Mouse (Mus musculus): Measurements from ENCODE around the gene Map2k1. TPM values are rescaled to one million over a fixed set of nuclear protein-coding genes. Genes with fewer than 3 reads are reported as not detected.
"Not testable (repeated sequence)": the region's sequence is repeated elsewhere in the genome, so short reads cannot be mapped to it uniquely, and the experiment has no call there.

Gene Map2k1
- polyA plus RNA-seq, 1 experiment from 2014 or later: 82.1 TPM

DNA sequence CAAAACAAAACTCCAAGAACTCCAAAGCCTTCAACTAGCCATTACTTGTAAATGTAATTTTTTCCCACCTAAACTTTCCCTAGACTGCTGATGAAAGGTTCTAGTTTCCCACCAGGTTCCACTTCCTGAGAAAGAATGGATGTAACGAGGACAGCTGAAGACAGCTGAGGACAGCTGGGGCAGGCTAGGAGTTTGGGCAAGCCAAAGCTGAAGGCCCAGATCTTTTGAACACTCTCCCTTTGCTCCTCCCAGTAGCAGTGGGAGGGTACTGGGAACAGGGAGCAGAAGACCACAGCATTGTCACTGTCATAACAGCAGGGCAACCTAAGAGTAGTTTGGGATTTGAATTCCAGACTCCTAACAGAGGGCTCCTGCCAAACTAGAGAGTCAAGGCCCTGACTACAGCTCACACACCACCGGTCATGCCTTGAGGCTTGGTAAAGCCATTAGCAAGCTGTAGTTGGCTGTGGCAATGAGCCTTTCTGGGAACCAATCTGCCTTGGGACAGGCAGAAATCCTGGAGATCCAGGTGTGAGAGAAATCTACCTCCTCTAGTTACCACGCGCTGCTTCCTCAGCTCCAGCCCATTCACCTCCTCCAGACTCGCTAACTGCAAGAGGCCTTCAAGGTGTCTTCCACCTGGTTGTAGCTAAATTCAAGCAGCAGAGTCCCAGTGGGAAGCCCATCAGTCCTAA, 55.2 kb downstream of the Map2k1 start:
- H3K27me3 ChIP-seq (replicated peaks; ENCODE audit: control insufficient read depth, insufficient read depth, low read length): no peaks in the 10 kb centered on the region
- H3K4me1 ChIP-seq (replicated peaks; ENCODE audit: control insufficient read depth, insufficient read depth, low read length): peaks cover 4% of the 10 kb centered on the region; the same call in 1 of the 2 replicates
- H3K4me3 ChIP-seq (ENCODE audit: low read depth, low read length): no peak overlapping the region
- TF ChIP-seq CTCF (IDR thresholded peaks at IDR 0.05; ENCODE audit: low read depth): no peak
- no peak overlapping the region for H3K9ac ChIP-seq (ENCODE audit: low read depth, low read length)
- no peak for ATAC-seq
- no peak overlapping the region for H3K4me2 ChIP-seq (replicated peaks; ENCODE audit: low read depth)
- 81% methylated on average over 5 of the region's 5 CpGs for WGBS
- peaks cover 22% of the 10 kb centered on the region for H3K36me3 ChIP-seq (ENCODE audit: control insufficient read depth, insufficient read depth)
- H3K27ac ChIP-seq (ENCODE audit: low read depth, low read length): peak overlapping the region; percentile 75
- no peaks in the 10 kb centered on the region for H3K9me3 ChIP-seq (ENCODE audit: control insufficient read depth)

DNA sequence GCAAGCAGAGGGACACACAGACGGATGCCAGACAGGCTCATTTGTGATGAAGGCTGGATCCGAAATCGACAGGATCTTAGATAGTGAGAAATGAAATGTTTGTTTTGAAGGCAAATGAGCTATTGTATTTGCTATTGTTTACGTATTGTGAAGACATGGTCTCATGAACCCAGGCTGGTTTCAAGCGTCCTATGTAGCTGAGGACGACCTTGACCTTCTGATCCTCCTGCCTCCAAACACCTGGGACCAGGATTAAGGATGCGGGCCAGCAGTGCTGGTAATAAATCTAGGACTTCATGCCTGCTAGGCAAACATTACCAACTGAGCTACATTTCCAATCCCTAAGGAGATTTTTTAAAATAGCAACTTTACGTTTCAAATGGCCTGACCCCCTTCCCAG, 55.9 kb downstream of the Map2k1 start:
- peaks cover 4% of the 10 kb centered on the region; the same call in 1 of the 2 replicates for H3K4me1 ChIP-seq (replicated peaks; ENCODE audit: control insufficient read depth, insufficient read depth, low read length)
- no peak overlapping the region for H3K9ac ChIP-seq (ENCODE audit: low read depth, low read length)
- no peak for TF ChIP-seq CTCF (IDR thresholded peaks at IDR 0.05; ENCODE audit: low read depth)
- H3K27ac ChIP-seq (ENCODE audit: low read depth, low read length): no peak overlapping the region
- no peaks in the 10 kb centered on the region for H3K27me3 ChIP-seq (replicated peaks; ENCODE audit: control insufficient read depth, insufficient read depth, low read length)
- H3K36me3 ChIP-seq (ENCODE audit: control insufficient read depth, insufficient read depth): peaks cover 26% of the 10 kb centered on the region
- no peak overlapping the region for H3K4me2 ChIP-seq (replicated peaks; ENCODE audit: low read depth)
- no peak for ATAC-seq
- WGBS: 79% methylated on average over 8 of the region's 8 CpGs
- no peaks in the 10 kb centered on the region for H3K9me3 ChIP-seq (ENCODE audit: control insufficient read depth)
- no peak overlapping the region for H3K4me3 ChIP-seq (ENCODE audit: low read depth, low read length)

DNA sequence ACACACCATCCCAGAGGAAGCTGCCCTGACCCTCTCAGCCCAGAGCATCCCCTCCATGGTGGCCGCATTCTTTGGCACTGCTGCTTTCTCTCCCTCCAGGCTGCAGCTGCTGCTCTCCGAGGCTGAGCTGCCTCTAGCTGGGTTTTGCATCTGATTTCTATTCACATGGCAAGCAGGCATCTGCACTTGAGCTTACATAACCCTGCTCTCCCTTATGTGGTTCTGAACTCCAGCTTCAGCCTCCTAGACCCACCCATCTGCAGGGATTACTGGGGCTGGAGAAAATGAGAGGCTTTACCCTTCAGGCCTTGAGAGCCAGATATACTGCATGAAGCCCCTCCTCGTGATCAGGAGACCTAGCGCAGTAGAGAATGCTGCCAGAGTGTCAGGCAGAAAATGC, 57.9 kb downstream of the Map2k1 start:
- no peak overlapping the region for H3K27ac ChIP-seq (ENCODE audit: low read depth, low read length)
- ATAC-seq: no peak
- H3K9ac ChIP-seq (ENCODE audit: low read depth, low read length): no peak overlapping the region
- no peak overlapping the region for H3K4me3 ChIP-seq (ENCODE audit: low read depth, low read length)
- no peaks in the 10 kb centered on the region for H3K9me3 ChIP-seq (ENCODE audit: control insufficient read depth)
- peaks cover 41% of the 10 kb centered on the region for H3K36me3 ChIP-seq (ENCODE audit: control insufficient read depth, insufficient read depth)
- TF ChIP-seq CTCF (IDR thresholded peaks at IDR 0.05; ENCODE audit: low read depth): no peak
- 70% methylated on average over 4 of the region's 4 CpGs for WGBS
- H3K27me3 ChIP-seq (replicated peaks; ENCODE audit: control insufficient read depth, insufficient read depth, low read length): no peaks in the 10 kb centered on the region
- no peak overlapping the region for H3K4me2 ChIP-seq (replicated peaks; ENCODE audit: low read depth)
- H3K4me1 ChIP-seq (replicated peaks; ENCODE audit: control insufficient read depth, insufficient read depth, low read length): peaks cover 4% of the 10 kb centered on the region; the same call in 1 of the 2 replicates

DNA sequence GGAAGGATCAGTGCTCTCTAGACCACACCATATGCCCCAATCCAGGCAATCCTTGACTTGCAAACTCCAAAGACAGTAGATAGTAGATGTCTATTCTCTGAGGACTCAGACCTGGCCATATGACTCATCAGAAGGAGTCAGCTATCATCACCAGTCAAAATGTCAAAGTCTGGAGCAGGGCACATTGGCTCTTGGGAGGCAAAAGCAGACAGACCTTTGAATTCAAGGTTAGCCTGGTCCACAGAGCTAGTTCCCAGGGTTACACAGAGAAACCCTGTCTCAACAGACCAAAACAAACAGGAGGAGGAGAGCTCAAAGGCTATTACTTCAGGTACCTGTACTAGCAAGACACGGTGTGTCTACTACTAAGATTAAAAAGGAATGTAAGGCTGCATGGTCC, 59.6 kb downstream of the Map2k1 start:
- no peak overlapping the region for H3K4me2 ChIP-seq (replicated peaks; ENCODE audit: low read depth)
- no peak for TF ChIP-seq CTCF (IDR thresholded peaks at IDR 0.05; ENCODE audit: low read depth)
- no peaks in the 10 kb centered on the region for H3K27me3 ChIP-seq (replicated peaks; ENCODE audit: control insufficient read depth, insufficient read depth, low read length)
- no peak overlapping the region for H3K9ac ChIP-seq (ENCODE audit: low read depth, low read length)
- H3K9me3 ChIP-seq (ENCODE audit: control insufficient read depth): no peaks in the 10 kb centered on the region
- H3K4me1 ChIP-seq (replicated peaks; ENCODE audit: control insufficient read depth, insufficient read depth, low read length): 0 out of 2 replicates have a peak, but pooled peaks cover 4% of the 10 kb centered on the region
- 76% methylated on average over 1 of the region's 1 CpGs for WGBS
- H3K27ac ChIP-seq (ENCODE audit: low read depth, low read length): no peak overlapping the region
- ATAC-seq: no peak
- H3K4me3 ChIP-seq (ENCODE audit: low read depth, low read length): no peak overlapping the region
- peaks cover 55% of the 10 kb centered on the region for H3K36me3 ChIP-seq (ENCODE audit: control insufficient read depth, insufficient read depth)

DNA sequence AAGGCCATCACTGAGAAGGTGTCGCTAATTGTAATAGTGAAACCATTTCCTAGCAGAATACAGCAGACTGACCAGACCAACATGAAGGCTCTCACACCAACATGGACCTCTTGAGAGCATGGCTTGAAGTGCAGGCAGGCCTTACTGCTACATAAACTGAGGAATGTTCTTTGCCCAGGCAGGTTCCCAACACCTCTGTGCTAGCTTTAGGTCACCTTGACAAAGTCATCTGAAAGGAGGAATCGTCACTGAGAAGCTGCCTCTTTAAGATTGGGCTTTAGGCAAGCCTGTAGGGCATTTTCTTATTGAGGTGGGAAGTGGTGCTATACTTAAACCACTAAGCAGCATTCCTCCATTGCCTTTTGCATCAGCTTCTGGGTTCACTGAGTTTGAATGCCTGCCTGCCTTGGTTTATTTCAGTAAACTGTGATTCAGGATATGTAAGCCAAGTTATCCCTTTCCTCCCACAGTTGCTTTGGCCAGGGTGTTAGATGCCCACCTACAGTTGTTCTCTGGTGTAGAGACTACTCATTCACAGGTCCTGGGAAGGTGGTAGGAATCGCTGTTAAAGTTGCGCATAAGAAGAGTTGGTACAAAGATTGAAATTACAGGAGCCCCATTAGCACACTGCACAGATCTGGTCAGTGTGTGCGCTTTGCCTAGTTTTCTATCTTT, 69.1 kb downstream of the Map2k1 start:
- no peak for TF ChIP-seq CTCF (IDR thresholded peaks at IDR 0.05; ENCODE audit: low read depth)
- H3K4me2 ChIP-seq (replicated peaks; ENCODE audit: low read depth): no peak overlapping the region
- 0 out of 2 replicates have a peak, but pooled peaks cover 4% of the 10 kb centered on the region for H3K4me1 ChIP-seq (replicated peaks; ENCODE audit: control insufficient read depth, insufficient read depth, low read length)
- H3K9me3 ChIP-seq (ENCODE audit: control insufficient read depth): no peaks in the 10 kb centered on the region
- H3K36me3 ChIP-seq (ENCODE audit: control insufficient read depth, insufficient read depth): peaks cover 59% of the 10 kb centered on the region
- no peak overlapping the region for H3K9ac ChIP-seq (ENCODE audit: low read depth, low read length)
- no peak overlapping the region for H3K27ac ChIP-seq (ENCODE audit: low read depth, low read length)
- no peaks in the 10 kb centered on the region for H3K27me3 ChIP-seq (replicated peaks; ENCODE audit: control insufficient read depth, insufficient read depth, low read length)
- H3K4me3 ChIP-seq (ENCODE audit: low read depth, low read length): no peak overlapping the region
- 90% methylated on average over 5 of the region's 5 CpGs for WGBS
- no peak for ATAC-seq

DNA sequence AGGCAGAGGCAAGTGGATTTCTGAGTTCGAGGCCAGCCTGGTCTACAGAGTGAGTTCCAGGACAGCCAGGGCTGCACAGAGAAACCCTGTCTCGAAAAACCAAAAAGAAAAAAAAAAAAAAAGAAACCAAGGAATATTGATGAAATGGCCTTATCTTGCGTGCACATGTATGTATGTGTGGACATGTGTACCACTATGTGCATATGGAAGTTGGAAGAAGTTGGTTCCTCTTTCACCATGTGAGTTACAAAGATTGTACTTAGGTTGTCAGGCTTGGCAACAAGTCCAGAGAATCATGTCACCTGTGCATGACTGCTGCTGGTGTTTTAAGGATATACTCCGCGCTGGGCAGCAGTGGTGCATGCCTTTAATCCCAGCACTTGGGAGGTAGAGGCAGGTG, 70.1 kb downstream of the Map2k1 start:
- WGBS: 94% methylated on average over 5 of the region's 5 CpGs
- peaks cover 50% of the 10 kb centered on the region for H3K36me3 ChIP-seq (ENCODE audit: control insufficient read depth, insufficient read depth)
- H3K4me2 ChIP-seq (replicated peaks; ENCODE audit: low read depth); H3K27ac ChIP-seq (ENCODE audit: low read depth, low read length); H3K9ac ChIP-seq (ENCODE audit: low read depth, low read length); H3K4me3 ChIP-seq (ENCODE audit: low read depth, low read length); H3K4me1 ChIP-seq (replicated peaks; ENCODE audit: control insufficient read depth, insufficient read depth, low read length); H3K9me3 ChIP-seq (ENCODE audit: control insufficient read depth); H3K27me3 ChIP-seq (replicated peaks; ENCODE audit: control insufficient read depth, insufficient read depth, low read length); ATAC-seq: not testable (repeated sequence)

Data from intestine, postnatal 0 days (tissue).